Mouse (Mus musculus): ENCODE data around the gene Mapk6. TPM values are rescaled to one million over a fixed set of nuclear protein-coding genes. Genes with fewer than 3 reads are reported as not detected.

The Mapk6 gene
- polyA plus RNA-seq, 1 experiment from 2014 or later: 115 TPM

GRCm38 (mm10) chr9:75430822-75431621, 21.2 kb upstream of the Mapk6 start:
- 60% methylated on average over 16 of the region's 16 CpGs for WGBS (ENCODE audit: missing documents)
- Histone ChIP-seq H3K36me3 (ENCODE audit: inconsistent target) (no peaks in the 10 kb centered on the region), H3K79me2 (ENCODE audit: inconsistent target) (no peaks in the 10 kb centered on the region), H3K27ac (no peak overlapping the region), H3K4me3 (ENCODE audit: inconsistent target) (no peak overlapping the region)

- Histone ChIP-seq H3K4me3 (ENCODE audit: inconsistent target) (no peak overlapping the region), H3K79me2 (ENCODE audit: inconsistent target) (no peaks in the 10 kb centered on the region), H3K36me3 (ENCODE audit: inconsistent target) (no peaks in the 10 kb centered on the region), H3K27ac (no peak overlapping the region)
- 100% methylated on average over 1 of the region's 1 CpGs for WGBS (ENCODE audit: missing documents)
Measured at GRCm38 (mm10) chr9:75429657-75430056, 19.9 kb upstream of the Mapk6 start.

- no peaks in the 10 kb centered on the region for H3K79me2 ChIP-seq (ENCODE audit: inconsistent target)
- H3K4me3 ChIP-seq (ENCODE audit: inconsistent target): no peak overlapping the region
- H3K27ac ChIP-seq: no peak overlapping the region
- WGBS (ENCODE audit: missing documents): 92% methylated on average over 2 of the region's 2 CpGs
- H3K36me3 ChIP-seq (ENCODE audit: inconsistent target): no peaks in the 10 kb centered on the region
Measured at GRCm38 (mm10) chr9:75429040-75429439, 19.2 kb upstream of the Mapk6 start.

- H3K79me2 ChIP-seq (ENCODE audit: inconsistent target): no peaks in the 10 kb centered on the region
- whole genome bisulfite sequencing (ENCODE audit: missing documents): 94% methylated on average over 2 of the region's 2 CpGs
- no peaks in the 10 kb centered on the region for H3K36me3 ChIP-seq (ENCODE audit: inconsistent target)
- no peak overlapping the region for H3K27ac ChIP-seq
- no peak overlapping the region for H3K4me3 ChIP-seq (ENCODE audit: inconsistent target)
Measured at GRCm38 (mm10) chr9:75428274-75428600, 18.4 kb upstream of the Mapk6 start.

- WGBS (ENCODE audit: missing documents): 70% methylated on average over 8 of the region's 9 CpGs
- H3K36me3 ChIP-seq (ENCODE audit: inconsistent target): no peaks in the 10 kb centered on the region
- H3K79me2 ChIP-seq (ENCODE audit: inconsistent target): no peaks in the 10 kb centered on the region
- H3K4me3 ChIP-seq (ENCODE audit: inconsistent target): no peak overlapping the region
- no peak overlapping the region for H3K27ac ChIP-seq
Measured at GRCm38 (mm10) chr9:75427366-75428273, 17.8 kb upstream of the Mapk6 start.

GRCm38 (mm10) chr9:75425796-75426391, 16.1 kb upstream of the Mapk6 start:
- no peaks in the 10 kb centered on the region for H3K36me3 ChIP-seq (ENCODE audit: inconsistent target)
- no peak overlapping the region for H3K27ac ChIP-seq
- WGBS (ENCODE audit: missing documents): 80% methylated on average over 7 of the region's 7 CpGs
- no peaks in the 10 kb centered on the region for H3K79me2 ChIP-seq (ENCODE audit: inconsistent target)
- H3K4me3 ChIP-seq (ENCODE audit: inconsistent target): no peak overlapping the region

- no peak overlapping the region for H3K27ac ChIP-seq
- H3K4me3 ChIP-seq (ENCODE audit: inconsistent target): no peak overlapping the region
- H3K79me2 ChIP-seq (ENCODE audit: inconsistent target): no peaks in the 10 kb centered on the region
- 89% methylated on average over 6 of the region's 6 CpGs for WGBS (ENCODE audit: missing documents)
- H3K36me3 ChIP-seq (ENCODE audit: inconsistent target): no peaks in the 10 kb centered on the region
Measured at GRCm38 (mm10) chr9:75424358-75425150, 14.7 kb upstream of the Mapk6 start.

- H3K79me2 ChIP-seq (ENCODE audit: inconsistent target): no peaks in the 10 kb centered on the region
- no peak overlapping the region for H3K4me3 ChIP-seq (ENCODE audit: inconsistent target)
- WGBS (ENCODE audit: missing documents): 87% methylated on average over 5 of the region's 5 CpGs
- H3K27ac ChIP-seq: no peak overlapping the region
- no peaks in the 10 kb centered on the region for H3K36me3 ChIP-seq (ENCODE audit: inconsistent target)
Measured at GRCm38 (mm10) chr9:75423683-75424082, 13.9 kb upstream of the Mapk6 start.

GRCm38 (mm10) chr9:75422251-75422691, 12.5 kb upstream of the Mapk6 start:
- no peak overlapping the region for H3K4me3 ChIP-seq (ENCODE audit: inconsistent target)
- H3K79me2 ChIP-seq (ENCODE audit: inconsistent target): no peaks in the 10 kb centered on the region
- no peak overlapping the region for H3K27ac ChIP-seq
- WGBS (ENCODE audit: missing documents): 88% methylated on average over 3 of the region's 3 CpGs
- H3K36me3 ChIP-seq (ENCODE audit: inconsistent target): no peaks in the 10 kb centered on the region

- 1% methylated on average over 5 of the region's 5 CpGs for WGBS (ENCODE audit: missing documents)
- Histone ChIP-seq H3K27ac (peak overlapping the region; percentile 37), H3K36me3 (ENCODE audit: inconsistent target) (no peaks in the 10 kb centered on the region), H3K79me2 (ENCODE audit: inconsistent target) (peaks cover under 1% of the 10 kb centered on the region; the same call in 1 of the 2 replicates), H3K4me3 (ENCODE audit: inconsistent target) (no peak overlapping the region)
Measured at GRCm38 (mm10) chr9:75414204-75414603, 4.4 kb upstream of the Mapk6 start.

- Histone ChIP-seq H3K27ac (no peak overlapping the region), H3K36me3 (ENCODE audit: inconsistent target) (no peaks in the 10 kb centered on the region), H3K79me2 (ENCODE audit: inconsistent target) (peaks cover 10% of the 10 kb centered on the region), H3K4me3 (ENCODE audit: inconsistent target) (no peak overlapping the region)
- WGBS (ENCODE audit: missing documents): 95% methylated on average over 5 of the region's 5 CpGs
Measured at GRCm38 (mm10) chr9:75413206-75413605, 3.4 kb upstream of the Mapk6 start.

GRCm38 (mm10) chr9:75411584-75411983, 1.8 kb upstream of the Mapk6 start:
- WGBS (ENCODE audit: missing documents): 15% methylated on average over 9 of the region's 9 CpGs
- Histone ChIP-seq H3K27ac (peak overlapping the region; percentile 97), H3K36me3 (ENCODE audit: inconsistent target) (no peaks in the 10 kb centered on the region), H3K4me3 (ENCODE audit: inconsistent target) (no peak overlapping the region), H3K79me2 (ENCODE audit: inconsistent target) (peaks cover 26% of the 10 kb centered on the region)

- Histone ChIP-seq H3K27ac (peak overlapping the region; percentile 97), H3K79me2 (ENCODE audit: inconsistent target) (peaks cover 32% of the 10 kb centered on the region), H3K4me3 (ENCODE audit: inconsistent target) (no peak overlapping the region), H3K36me3 (ENCODE audit: inconsistent target) (no peaks in the 10 kb centered on the region)
- 52% methylated on average over 6 of the region's 6 CpGs for WGBS (ENCODE audit: missing documents)
Measured at GRCm38 (mm10) chr9:75410868-75411487, 1.2 kb upstream of the Mapk6 start.

Measured in macrophage (primary cell).